ENCODE assay signal across 8 mouse cellular contexts in the genomic region with DNA sequence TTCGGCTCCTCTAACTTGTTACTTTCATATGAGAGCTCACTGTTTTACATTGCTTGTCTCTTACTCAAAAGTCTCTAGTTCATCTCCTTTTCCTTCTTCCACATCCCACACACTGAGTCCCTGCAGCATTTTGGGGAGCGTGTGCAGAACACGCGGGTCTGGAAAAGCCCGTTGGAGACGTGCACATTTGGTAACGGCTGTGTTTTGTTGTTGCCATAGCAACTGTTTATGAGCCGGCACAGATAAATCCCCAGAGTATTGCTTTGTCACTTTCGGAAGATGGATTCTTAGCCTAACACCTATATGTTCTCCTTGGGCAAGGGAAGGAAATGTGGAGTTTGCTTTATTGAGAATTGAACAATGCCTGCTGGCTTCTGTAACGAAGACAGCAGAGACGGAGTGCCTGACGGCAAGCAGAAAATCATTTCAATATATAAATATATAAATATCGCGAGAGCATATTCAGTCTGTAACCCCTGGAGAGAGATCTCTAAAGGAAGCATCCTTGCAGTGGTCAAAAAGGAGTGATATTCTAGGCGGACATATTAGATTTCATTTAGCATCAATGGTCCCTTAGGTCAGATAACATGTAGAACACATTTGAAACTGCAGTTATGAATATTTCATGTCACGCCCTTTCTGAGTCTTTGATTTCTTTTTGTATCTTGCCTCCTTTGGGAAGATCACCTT. TPM values are rescaled to one million over a fixed set of nuclear protein-coding genes. Genes with fewer than 3 reads are reported as not detected.
A peak's percentile ranks its signal among the peaks of the same experiment; 100 is the strongest.
DNase-seq lines count a peak whose midpoint lies in the region; ATAC-seq and TF ChIP-seq lines count a peak whose summit lies in the region.
"Had no signal": no experiment of that assay in that cellular context is flagged by ENCODE, and none has a peak within 500 bp of the region (broad histone marks: within the 10 kb centered on the region; RNA-seq: fewer than 3 reads in every experiment).

No protein-coding gene starts in this region.

- H3K27ac ChIP-seq in forebrain, embryonic 14.5 days (ENCODE audit: low read depth, low read length), result no peak overlapping the region
- H3K27ac ChIP-seq in layer of hippocampus, adult 2 months, result peak overlapping the region; percentile 89
- peak overlapping the region; percentile 65 for H3K27ac ChIP-seq in midbrain, postnatal 0 days (ENCODE audit: low read depth, low read length)

- no peaks in the 10 kb centered on the region for H3K27me3 ChIP-seq in forebrain, embryonic 14.5 days (replicated peaks; ENCODE audit: control insufficient read depth, insufficient read depth, low read length)
- H3K27me3 ChIP-seq in midbrain, postnatal 0 days (ENCODE audit: insufficient read depth, low read length), result no peaks in the 10 kb centered on the region

- H3K4me2 ChIP-seq in forebrain, embryonic 14.5 days (ENCODE audit: low read length), result no peak overlapping the region
- peak overlapping the region; percentile 22 for H3K4me2 ChIP-seq in midbrain, postnatal 0 days (ENCODE audit: low read depth, low read length, poor library complexity, severe bottlenecking)

- H3K36me3 ChIP-seq in forebrain, embryonic 14.5 days (ENCODE audit: control insufficient read depth, insufficient read depth, low read length), result no peaks in the 10 kb centered on the region
- no peaks in the 10 kb centered on the region for H3K36me3 ChIP-seq in midbrain, postnatal 0 days (ENCODE audit: insufficient read depth, low read length)

- no peaks in the 10 kb centered on the region for H3K9me3 ChIP-seq in forebrain, embryonic 14.5 days (replicated peaks; ENCODE audit: control insufficient read depth, low read length)
- no peaks in the 10 kb centered on the region for H3K9me3 ChIP-seq in midbrain, postnatal 0 days (ENCODE audit: low read length)

- no peaks in the 10 kb centered on the region for H3K4me1 ChIP-seq in forebrain, embryonic 14.5 days (ENCODE audit: control insufficient read depth, insufficient read depth, low read length)
- H3K4me1 ChIP-seq in midbrain, postnatal 0 days (ENCODE audit: insufficient read depth, low read length), result peaks cover 4% of the 10 kb centered on the region; the same call in 1 of the 2 replicates

- H3K9ac ChIP-seq in forebrain, embryonic 14.5 days (ENCODE audit: low read length), result no peak overlapping the region
- no peak overlapping the region for H3K9ac ChIP-seq in midbrain, postnatal 0 days (replicated peaks; ENCODE audit: low read length, poor library complexity, severe bottlenecking)
- H3K9ac ChIP-seq: liver, postnatal 0 days had no signal

- peak; percentile 44; the same call in 1 of the 2 replicates for ATAC-seq in forebrain, embryonic 14.5 days
- ATAC-seq in midbrain, postnatal 0 days (ENCODE audit: low FRiP score), result peak; percentile 79
- ATAC-seq: liver, postnatal 0 days had no signal

- peak; percentile 28 for DNase-seq in R1 (ENCODE audit: low read depth, low spot score)
- DNase-seq in forebrain, embryonic 14.5 days (ENCODE audit: low spot score), result peak; percentile 75
- DNase-seq in layer of hippocampus, adult 2 months (ENCODE audit: low spot score in 2 of 2), result peak; percentile 72 to 83
- peak; percentile 90 for DNase-seq in midbrain, postnatal 0 days (ENCODE audit: low spot score)
- no peak for DNase-seq in gastrocnemius, adult 18-20 months (ENCODE audit: low spot score)
- DNase-seq in kidney, adult 9 months, result no peak
- no peak for DNase-seq in heart, adult 11 months
- DNase-seq: liver, postnatal 0 days had no signal

- TF ChIP-seq CTCF in layer of hippocampus, adult 2 months (conservative IDR thresholded peaks at IDR 0.05), result no peak
- TF ChIP-seq CTCF in midbrain, postnatal 0 days (IDR thresholded peaks at IDR 0.05), result no peak

- no peak overlapping the region for H3K4me3 ChIP-seq in forebrain, embryonic 14.5 days (ENCODE audit: low read depth, low read length)
- peak overlapping the region; percentile 12; the same call in 1 of the 2 replicates for H3K4me3 ChIP-seq in layer of hippocampus, adult 2 months
- H3K4me3 ChIP-seq in midbrain, postnatal 0 days (ENCODE audit: low read depth, low read length), result no peak overlapping the region

- WGBS in forebrain, embryonic 14.5 days, result 70% methylated on average over 16 of the region's 16 CpGs
- WGBS in midbrain, postnatal 0 days, result 26% methylated on average over 16 of the region's 16 CpGs

RNA-seq across cellular contexts. Expression of a gene that starts 26.3 kb away (rescaled TPM):
- polyA plus RNA-seq in forebrain, embryonic 14.5 days (2014; fragmentation: Nextera tagmentation; extraction: Ambion mirVana), result 2.1 and 3.0 TPM in 2 replicates
- 10 to 100 TPM; 14.4 to 19.3 TPM for total RNA-seq in layer of hippocampus, adult 2 months (2021)
- total RNA-seq in midbrain, postnatal 0 days (2014; rRNA removed), result 10.5 and 10.7 TPM in 2 replicates
- 6.5 and 7.4 TPM in 2 replicates for polyA plus RNA-seq in midbrain, postnatal 0 days (2015; fragmentation: Nextera tagmentation; extraction: Ambion mirVana)
- total RNA-seq in gastrocnemius, adult 18-20 months (2021), result under 1 TPM; 0.30 to 0.36 TPM

Comparison
In these comparisons a context has a peak if more than half of its experiments do, and no peak if none do; other contexts are left out.
1. DNase-seq: peak in R1 (single experiment), forebrain, embryonic 14.5 days (single experiment), layer of hippocampus, adult 2 months (2 of 2) and midbrain, postnatal 0 days (single experiment); none in gastrocnemius, adult 18-20 months (single experiment), kidney, adult 9 months (single experiment) and heart, adult 11 months (single experiment).